Mouse (Mus musculus): ENCODE results near the gene Rad51b. TPM values are rescaled to one million over a fixed set of nuclear protein-coding genes. Genes with fewer than 3 reads are reported as not detected.
A peak's percentile ranks its signal among the peaks of the same experiment; 100 is the strongest.

Gene Rad51b
- polyA plus RNA-seq, 1 experiment from 2014 or later = 4.4 TPM

- 67% methylated on average over 6 of the region's 6 CpGs for WGBS (ENCODE audit: insufficient replicate concordance)
- Histone ChIP-seq H3K9ac (ENCODE audit: low read depth, low read length) (no peak overlapping the region), H3K9me3 (replicated peaks; ENCODE audit: control insufficient read depth, low read length) (no peaks in the 10 kb centered on the region), H3K4me3 (ENCODE audit: low read depth, low read length) (no peak overlapping the region), H3K27me3 (ENCODE audit: control insufficient read depth, insufficient read depth, low read depth, low read length) (no peaks in the 10 kb centered on the region), H3K4me2 (ENCODE audit: low read depth, low read length) (no peak overlapping the region), H3K27ac (ENCODE audit: low read length) (0 out of 2 replicates have a peak overlapping the region, but pooled peaks have one; percentile 3), H3K4me1 (ENCODE audit: control insufficient read depth, low read depth, low read length) (peaks cover 15% of the 10 kb centered on the region), H3K36me3 (ENCODE audit: control insufficient read depth, insufficient read depth) (peaks cover 6% of the 10 kb centered on the region)
- ATAC-seq (ENCODE audit: low read depth) = no peak
Measured at GRCm38 (mm10) chr12:79292874-79293273, 4.2 kb upstream of the Rad51b start.

DNA sequence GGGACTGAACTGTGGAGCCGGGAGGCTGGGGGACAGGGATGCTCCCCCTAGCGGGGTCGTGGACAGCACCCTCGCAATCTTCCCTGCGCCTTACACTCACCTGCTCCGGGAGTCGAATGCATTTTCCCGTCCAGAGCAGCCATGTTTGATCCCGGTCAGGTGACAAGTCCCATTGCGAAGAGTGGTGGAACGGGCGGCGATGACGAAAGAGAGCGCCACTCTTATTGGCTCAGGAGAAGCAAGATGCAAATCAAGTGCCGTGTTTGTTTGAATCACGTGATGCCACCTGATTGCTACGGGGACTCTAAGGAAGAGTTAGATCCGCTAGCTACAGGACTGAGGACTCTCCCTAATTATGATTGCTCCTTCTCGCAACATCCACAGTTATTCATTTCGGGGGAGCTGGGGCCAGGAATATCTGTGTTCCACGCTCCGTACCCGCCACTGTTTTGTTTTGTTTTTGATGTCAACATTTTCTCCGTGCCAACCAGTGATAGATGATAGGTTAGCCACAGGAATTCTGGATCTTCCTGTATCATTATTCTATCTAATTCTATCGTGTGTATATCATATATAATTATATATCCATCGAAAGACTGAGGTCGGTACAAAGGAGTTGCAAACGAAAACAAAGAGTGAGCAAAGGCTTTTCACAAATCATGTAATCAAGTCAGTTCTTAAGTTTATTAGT lies 811 bp upstream of the Rad51b start, which contains the start of gene Zfyve26:
Gene Zfyve26 (minus strand): TSS at position 179 of the 691 bp plus-strand sequence.
- H3K4me2 ChIP-seq (ENCODE audit: low read depth, low read length) = peak within 1 kb of the TSS; percentile 97
- no peaks in the 10 kb centered on the region for H3K9me3 ChIP-seq (replicated peaks; ENCODE audit: control insufficient read depth, low read length)
- H3K4me1 ChIP-seq (ENCODE audit: control insufficient read depth, low read depth, low read length) = peaks cover 17% of the 10 kb centered on the region
- H3K4me3 ChIP-seq (ENCODE audit: low read depth, low read length) = peak within 1 kb of the TSS; percentile 80
- H3K27ac ChIP-seq (ENCODE audit: low read length) = peak within 1 kb of the TSS; percentile 88
- ATAC-seq (ENCODE audit: low read depth) = peak; percentile 93
- no peaks in the 10 kb centered on the region for H3K36me3 ChIP-seq (ENCODE audit: control insufficient read depth, insufficient read depth)
- WGBS (ENCODE audit: insufficient replicate concordance) = under 1% methylated on average over 29 of the region's 29 CpGs
- H3K27me3 ChIP-seq (ENCODE audit: control insufficient read depth, insufficient read depth, low read depth, low read length) = no peaks in the 10 kb centered on the region
- H3K9ac ChIP-seq (ENCODE audit: low read depth, low read length) = peak within 1 kb of the TSS; percentile 75

GRCm38 (mm10) chr12:79297884-79298636 lies 978 bp downstream of the Rad51b start:
- Histone ChIP-seq H3K9ac (ENCODE audit: low read depth, low read length) (peak overlapping the region; percentile 75), H3K4me3 (ENCODE audit: low read depth, low read length) (peak overlapping the region; percentile 80), H3K36me3 (ENCODE audit: control insufficient read depth, insufficient read depth) (no peaks in the 10 kb centered on the region), H3K4me1 (ENCODE audit: control insufficient read depth, low read depth, low read length) (peaks cover 17% of the 10 kb centered on the region), H3K4me2 (ENCODE audit: low read depth, low read length) (peak overlapping the region; percentile 97), H3K9me3 (replicated peaks; ENCODE audit: control insufficient read depth, low read length) (no peaks in the 10 kb centered on the region), H3K27ac (ENCODE audit: low read length) (peak overlapping the region; percentile 81), H3K27me3 (ENCODE audit: control insufficient read depth, insufficient read depth, low read depth, low read length) (no peaks in the 10 kb centered on the region)
- 4% methylated on average over 15 of the region's 15 CpGs for whole genome bisulfite sequencing (ENCODE audit: insufficient replicate concordance)
- no peak for ATAC-seq (ENCODE audit: low read depth)

- Histone ChIP-seq H3K9ac (ENCODE audit: low read depth, low read length) (no peak overlapping the region), H3K4me1 (ENCODE audit: control insufficient read depth, low read depth, low read length) (peaks cover 4% of the 10 kb centered on the region; the same call in 1 of the 2 replicates), H3K4me3 (ENCODE audit: low read depth, low read length) (no peak overlapping the region), H3K27ac (ENCODE audit: low read length) (no peak overlapping the region), H3K4me2 (ENCODE audit: low read depth, low read length) (no peak overlapping the region), H3K27me3 (ENCODE audit: control insufficient read depth, insufficient read depth, low read depth, low read length) (no peaks in the 10 kb centered on the region), H3K9me3 (replicated peaks; ENCODE audit: control insufficient read depth, low read length) (no peaks in the 10 kb centered on the region), H3K36me3 (ENCODE audit: control insufficient read depth, insufficient read depth) (no peaks in the 10 kb centered on the region)
- ATAC-seq (ENCODE audit: low read depth) = no peak
- WGBS (ENCODE audit: insufficient replicate concordance) = 82% methylated on average over 9 of the region's 9 CpGs
Measured at GRCm38 (mm10) chr12:79301802-79302201, 4.7 kb downstream of the Rad51b start.

DNA sequence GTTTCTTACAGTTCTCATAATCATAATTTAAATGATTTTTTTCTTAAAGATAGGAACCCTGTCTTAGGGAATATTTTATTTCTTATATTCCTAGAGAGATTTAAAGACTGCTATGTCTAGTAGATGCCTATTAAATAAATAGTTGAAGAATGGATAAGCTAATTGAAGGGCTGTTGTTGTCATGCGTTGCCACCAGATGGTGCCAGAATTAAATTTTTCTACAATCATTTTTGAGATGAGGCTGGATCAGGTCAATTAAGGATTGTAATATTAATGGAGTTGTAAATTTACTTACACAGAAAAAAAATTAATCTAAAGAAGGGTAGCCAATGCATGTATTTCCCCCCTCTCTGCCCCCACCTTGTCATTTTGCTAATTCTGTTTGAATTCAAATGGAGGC lies 8.0 kb downstream of the Rad51b start:
- Histone ChIP-seq H3K9ac (ENCODE audit: low read depth, low read length) (no peak overlapping the region), H3K4me1 (ENCODE audit: control insufficient read depth, low read depth, low read length) (no peaks in the 10 kb centered on the region), H3K27me3 (ENCODE audit: control insufficient read depth, insufficient read depth, low read depth, low read length) (no peaks in the 10 kb centered on the region), H3K27ac (ENCODE audit: low read length) (no peak overlapping the region), H3K9me3 (replicated peaks; ENCODE audit: control insufficient read depth, low read length) (no peaks in the 10 kb centered on the region), H3K4me3 (ENCODE audit: low read depth, low read length) (no peak overlapping the region), H3K36me3 (ENCODE audit: control insufficient read depth, insufficient read depth) (no peaks in the 10 kb centered on the region), H3K4me2 (ENCODE audit: low read depth, low read length) (no peak overlapping the region)
- no peak for ATAC-seq (ENCODE audit: low read depth)
- WGBS (ENCODE audit: insufficient replicate concordance) = 54% methylated on average over 1 of the region's 1 CpGs

- Histone ChIP-seq H3K9me3 (replicated peaks; ENCODE audit: control insufficient read depth, low read length) (no peaks in the 10 kb centered on the region), H3K27ac (ENCODE audit: low read length) (no peak overlapping the region), H3K27me3 (ENCODE audit: control insufficient read depth, insufficient read depth, low read depth, low read length) (no peaks in the 10 kb centered on the region), H3K36me3 (ENCODE audit: control insufficient read depth, insufficient read depth) (no peaks in the 10 kb centered on the region), H3K4me1 (ENCODE audit: control insufficient read depth, low read depth, low read length) (no peaks in the 10 kb centered on the region), H3K4me2 (ENCODE audit: low read depth, low read length) (no peak overlapping the region), H3K9ac (ENCODE audit: low read depth, low read length) (no peak overlapping the region), H3K4me3 (ENCODE audit: low read depth, low read length) (no peak overlapping the region)
- 79% methylated on average over 4 of the region's 4 CpGs for WGBS (ENCODE audit: insufficient replicate concordance)
- ATAC-seq (ENCODE audit: low read depth) = no peak
Measured at GRCm38 (mm10) chr12:79306013-79306412, 8.9 kb downstream of the Rad51b start.

- no peak overlapping the region for H3K27ac ChIP-seq (ENCODE audit: low read length)
- H3K36me3 ChIP-seq (ENCODE audit: control insufficient read depth, insufficient read depth) = peaks cover 3% of the 10 kb centered on the region; the same call in 1 of the 2 replicates
- H3K4me1 ChIP-seq (ENCODE audit: control insufficient read depth, low read depth, low read length) = no peaks in the 10 kb centered on the region
- H3K9ac ChIP-seq (ENCODE audit: low read depth, low read length) = no peak overlapping the region
- ATAC-seq (ENCODE audit: low read depth) = peak; percentile 77
- no peaks in the 10 kb centered on the region for H3K27me3 ChIP-seq (ENCODE audit: control insufficient read depth, insufficient read depth, low read depth, low read length)
- H3K4me2 ChIP-seq (ENCODE audit: low read depth, low read length) = no peak overlapping the region
- no peak overlapping the region for H3K4me3 ChIP-seq (ENCODE audit: low read depth, low read length)
- WGBS (ENCODE audit: insufficient replicate concordance) = 74% methylated on average over 4 of the region's 4 CpGs
- H3K9me3 ChIP-seq (replicated peaks; ENCODE audit: control insufficient read depth, low read length) = no peaks in the 10 kb centered on the region
Measured at GRCm38 (mm10) chr12:79313721-79314120, 16.6 kb downstream of the Rad51b start.

DNA sequence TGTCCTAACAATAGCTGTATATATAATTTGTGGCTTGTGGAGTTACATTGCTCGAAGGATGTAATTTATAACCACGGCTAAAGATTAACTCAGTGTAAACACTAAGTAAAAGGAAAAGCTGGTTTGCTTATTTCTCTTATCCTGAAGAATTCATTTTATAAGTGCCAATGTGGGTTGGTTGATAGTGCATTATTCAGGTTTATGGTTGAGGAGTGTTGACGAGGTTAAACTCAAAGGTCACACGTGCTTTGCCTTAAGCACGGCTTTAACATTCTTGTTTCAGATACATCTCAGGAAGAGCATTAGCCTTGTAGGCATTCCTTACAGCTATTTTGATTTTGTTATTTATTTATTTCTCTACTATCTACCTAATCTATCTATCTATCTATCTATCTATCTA lies 20.3 kb downstream of the Rad51b start:
- Histone ChIP-seq H3K9ac (ENCODE audit: low read depth, low read length) (no peak overlapping the region), H3K36me3 (ENCODE audit: control insufficient read depth, insufficient read depth) (peaks cover 3% of the 10 kb centered on the region; the same call in 1 of the 2 replicates), H3K4me1 (ENCODE audit: control insufficient read depth, low read depth, low read length) (no peaks in the 10 kb centered on the region), H3K27me3 (ENCODE audit: control insufficient read depth, insufficient read depth, low read depth, low read length) (no peaks in the 10 kb centered on the region), H3K9me3 (replicated peaks; ENCODE audit: control insufficient read depth, low read length) (no peaks in the 10 kb centered on the region), H3K4me3 (ENCODE audit: low read depth, low read length) (no peak overlapping the region), H3K4me2 (ENCODE audit: low read depth, low read length) (no peak overlapping the region), H3K27ac (ENCODE audit: low read length) (no peak overlapping the region)
- WGBS (ENCODE audit: insufficient replicate concordance) = 72% methylated on average over 5 of the region's 5 CpGs
- no peak for ATAC-seq (ENCODE audit: low read depth)

GRCm38 (mm10) chr12:79320895-79321294 lies 23.8 kb downstream of the Rad51b start:
- ATAC-seq (ENCODE audit: low read depth) = no peak
- H3K9me3 ChIP-seq (replicated peaks; ENCODE audit: control insufficient read depth, low read length) = no peaks in the 10 kb centered on the region
- no peak overlapping the region for H3K4me2 ChIP-seq (ENCODE audit: low read depth, low read length)
- no peaks in the 10 kb centered on the region for H3K36me3 ChIP-seq (ENCODE audit: control insufficient read depth, insufficient read depth)
- H3K4me1 ChIP-seq (ENCODE audit: control insufficient read depth, low read depth, low read length) = no peaks in the 10 kb centered on the region
- H3K9ac ChIP-seq (ENCODE audit: low read depth, low read length) = no peak overlapping the region
- no peaks in the 10 kb centered on the region for H3K27me3 ChIP-seq (ENCODE audit: control insufficient read depth, insufficient read depth, low read depth, low read length)
- 50% methylated on average over 5 of the region's 5 CpGs for WGBS (ENCODE audit: insufficient replicate concordance)
- H3K27ac ChIP-seq (ENCODE audit: low read length) = no peak overlapping the region
- H3K4me3 ChIP-seq (ENCODE audit: low read depth, low read length) = no peak overlapping the region
